Mouse (Mus musculus) mature B cell (primary cell): ENCODE results near the gene Lipc.
"Not testable (repeated sequence)": the region's sequence is repeated elsewhere in the genome, so short reads cannot be mapped to it uniquely, and the experiment has no call there.

Source experiments
- in situ Hi-C: fragments of 300-500 bp; cut with MboI; formaldehyde crosslinking; loops from 2 replicates; pipeline ENCODE4 v1.14.3; 2019

Gene Lipc

GRCm38 (mm10) chr9:70859233-70859632 lies 92.8 kb downstream of the Lipc start:
- in situ Hi-C loops, result no loop called here

GRCm38 (mm10) chr9:70855868-70856267 lies 96.2 kb downstream of the Lipc start:
- in situ Hi-C loops, result no loop called here

GRCm38 (mm10) chr9:70854950-70855349 lies 97.1 kb downstream of the Lipc start:
- in situ Hi-C loops, result no loop called here

- in situ Hi-C loops, result not testable (repeated sequence)
Measured at GRCm38 (mm10) chr9:70853081-70853480, 98.9 kb downstream of the Lipc start.

- in situ Hi-C loops, result no loop called here
Measured at GRCm38 (mm10) chr9:70851533-70851932, 100.5 kb downstream of the Lipc start.

- in situ Hi-C loops, result no loop called here
Measured at GRCm38 (mm10) chr9:70848135-70848770, 103.8 kb downstream of the Lipc start.

- in situ Hi-C loops, result no loop called here
Measured at GRCm38 (mm10) chr9:70847627-70848051, 104.4 kb downstream of the Lipc start.

- in situ Hi-C loops, result no loop called here
Measured at GRCm38 (mm10) chr9:70843270-70843669, 108.8 kb downstream of the Lipc start.

GRCm38 (mm10) chr9:70842300-70842941 lies 109.6 kb downstream of the Lipc start:
- in situ Hi-C loops, result no loop called here

- in situ Hi-C loops, result no loop called here
Measured at GRCm38 (mm10) chr9:70841426-70842215, 110.4 kb downstream of the Lipc start.

GRCm38 (mm10) chr9:70840861-70841341 lies 111.1 kb downstream of the Lipc start:
- in situ Hi-C loops, result no loop called here

- in situ Hi-C loops, result no loop called here
Measured at GRCm38 (mm10) chr9:70838132-70838911, 113.7 kb downstream of the Lipc start.

- in situ Hi-C loops, result no loop called here
Measured at GRCm38 (mm10) chr9:70834730-70835154, 117.3 kb downstream of the Lipc start.

GRCm38 (mm10) chr9:70834217-70834616 lies 117.8 kb downstream of the Lipc start:
- in situ Hi-C loops, result no loop called here

- in situ Hi-C loops, result no loop called here
Measured at GRCm38 (mm10) chr9:70833111-70833908, 118.7 kb downstream of the Lipc start.

- in situ Hi-C loops, result no loop called here
Measured at GRCm38 (mm10) chr9:70832231-70832630, 119.8 kb downstream of the Lipc start.

GRCm38 (mm10) chr9:70830844-70831529 lies 121.0 kb downstream of the Lipc start:
- in situ Hi-C loops, result no loop called here

- in situ Hi-C loops, result no loop called here
Measured at GRCm38 (mm10) chr9:70829784-70830488, 122.1 kb downstream of the Lipc start.

GRCm38 (mm10) chr9:70827911-70828310 lies 124.1 kb downstream of the Lipc start:
- in situ Hi-C loops, result no loop called here

- in situ Hi-C loops, result no loop called here
Measured at GRCm38 (mm10) chr9:70824103-70824502, 127.9 kb downstream of the Lipc start.
